Mouse (Mus musculus): ENCODE data around the gene Rnf181. TPM values are rescaled to one million over a fixed set of nuclear protein-coding genes. Genes with fewer than 3 reads are reported as not detected.

Rnf181 gene
- total RNA-seq, 2 experiments from 2014 or later: 45.6 to 51.5 TPM

DNA sequence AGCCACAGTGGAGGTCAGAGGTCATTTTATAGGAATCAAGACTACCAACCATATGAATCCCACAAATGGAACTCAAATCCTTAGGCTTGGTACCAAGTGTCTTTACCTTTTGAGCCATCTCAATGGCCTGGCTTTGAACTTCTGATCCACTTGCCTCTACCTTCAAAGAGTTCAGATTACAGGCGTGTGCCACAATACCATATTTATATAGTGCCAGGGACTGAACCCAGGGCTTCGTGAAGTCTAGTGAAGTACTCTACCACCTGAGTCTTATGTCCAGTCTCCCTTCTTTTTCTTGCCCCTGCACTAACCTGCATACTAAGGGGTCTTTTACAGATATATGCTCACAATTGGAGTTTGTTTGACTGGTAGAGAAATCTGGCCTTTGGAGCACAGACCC, 19.8 kb upstream of the Rnf181 start:
- DNase-seq: no peak
- intact Hi-C loops (cut with DNase I): no loop called here

GRCm38 (mm10) chr6:72385258-72385657, 18.5 kb upstream of the Rnf181 start:
- intact Hi-C loops (cut with DNase I): no loop called here
- DNase-seq: no peak

GRCm38 (mm10) chr6:72383952-72384351, 17.2 kb upstream of the Rnf181 start:
- intact Hi-C loops (cut with DNase I): no loop called here

GRCm38 (mm10) chr6:72383142-72383820, 16.5 kb upstream of the Rnf181 start:
- no peak for DNase-seq
- intact Hi-C loops (cut with DNase I): no loop called here

More at GRCm38 (mm10) chr6:72383952-72384351, 17.2 kb upstream of the Rnf181 start:
- DNase-seq: no peak

DNA sequence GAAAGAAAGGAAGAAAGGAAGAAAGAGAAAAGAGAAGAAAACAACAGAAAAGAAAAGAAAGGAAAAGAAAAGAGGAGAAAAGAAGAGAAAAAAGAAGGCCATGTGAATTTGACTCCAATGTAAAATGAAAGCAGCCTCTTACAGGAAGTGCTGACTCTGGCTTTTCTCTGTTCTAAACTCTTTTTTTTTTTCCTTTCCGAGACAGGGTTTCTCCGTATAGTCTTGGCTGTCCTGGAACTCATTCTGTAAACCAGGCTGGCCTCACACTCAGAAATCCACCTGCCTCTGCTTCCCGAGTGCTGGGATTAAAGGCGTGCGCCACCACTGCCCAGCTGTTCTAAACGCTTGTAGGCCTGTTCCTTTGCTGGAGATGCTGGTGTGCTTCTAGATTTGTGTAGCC, 15.7 kb upstream of the Rnf181 start:
- intact Hi-C loops (cut with DNase I): no loop called here
- DNase-seq: no peak

- intact Hi-C loops (cut with DNase I): no loop called here
- DNase-seq: peak; percentile 88
Measured at GRCm38 (mm10) chr6:72380131-72380770, 13.5 kb upstream of the Rnf181 start, which contains the start of gene Vamp5. Gene Vamp5, minus strand, starts transcription at chr6:72380468.

DNA sequence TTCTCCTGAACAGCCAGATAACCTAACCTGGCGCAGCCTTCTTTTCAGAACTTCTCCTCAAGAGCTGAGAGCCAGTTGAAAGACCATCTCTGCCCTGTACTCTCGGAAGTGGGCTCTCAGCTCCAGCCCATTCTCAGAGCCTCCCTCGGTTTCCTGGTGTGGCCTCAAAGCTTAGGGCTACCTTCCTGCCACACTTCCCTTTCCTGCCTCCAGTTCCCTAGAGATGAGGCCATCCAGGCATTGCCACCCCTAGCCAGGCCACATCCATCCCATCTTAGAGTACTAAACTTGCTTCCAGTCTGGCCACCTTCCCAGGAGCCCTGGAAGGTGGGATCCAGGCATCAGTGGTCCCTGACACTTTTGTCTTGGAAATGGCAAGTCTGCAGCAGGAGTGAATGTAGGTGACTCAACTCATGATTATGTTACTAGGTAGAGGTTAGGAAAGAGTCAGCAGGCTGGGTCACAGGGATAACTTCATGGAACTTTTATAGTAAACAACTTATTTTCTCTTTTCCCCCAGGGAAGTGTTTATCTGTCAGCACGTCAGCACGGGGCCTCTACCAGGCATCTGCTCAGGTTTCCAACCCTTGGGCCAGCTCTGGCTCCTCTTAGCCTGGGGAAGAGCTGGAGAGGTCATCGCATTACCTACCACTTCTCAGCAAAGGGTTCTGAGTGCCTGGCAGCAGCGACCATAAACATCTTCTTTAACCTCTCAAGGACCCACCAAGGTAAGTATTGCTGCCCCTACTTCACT, 12.8 kb upstream of the Rnf181 start:
- DNase-seq: peak in 1 of 2 experiments; percentile 41
- intact Hi-C loops (cut with DNase I): no loop called here

- DNase-seq: no peak
- intact Hi-C loops (cut with DNase I): no loop called here
Measured at GRCm38 (mm10) chr6:72378510-72379234, 11.9 kb upstream of the Rnf181 start.

GRCm38 (mm10) chr6:72374820-72375563, 8.2 kb upstream of the Rnf181 start:
- no peak for DNase-seq
- intact Hi-C loops (cut with DNase I): no loop called here

GRCm38 (mm10) chr6:72374206-72374605, 7.5 kb upstream of the Rnf181 start:
- no peak for DNase-seq
- intact Hi-C loops (cut with DNase I): no loop called here

DNA sequence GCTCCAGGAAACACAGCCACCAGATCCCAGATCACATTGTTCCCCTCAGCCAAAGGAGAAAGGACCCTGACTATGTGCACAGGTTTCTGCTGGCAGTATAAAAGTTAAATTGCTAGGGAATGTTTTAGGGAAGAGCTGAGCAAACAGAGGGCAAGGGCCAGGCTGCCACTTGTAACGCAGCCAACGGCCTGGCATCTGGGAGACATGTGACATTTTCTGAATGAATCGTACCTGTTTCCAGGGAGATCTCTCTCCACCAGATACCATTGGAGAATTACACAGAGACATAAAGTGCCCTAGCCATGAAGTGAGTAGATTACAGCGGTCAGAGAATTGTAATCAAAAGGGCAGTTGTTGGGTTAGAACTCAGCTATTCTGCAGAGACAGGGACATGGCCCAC, 6.4 kb upstream of the Rnf181 start:
- intact Hi-C loops (cut with DNase I): no loop called here
- peak in 1 of 2 experiments; percentile 41 for DNase-seq

GRCm38 (mm10) chr6:72371571-72371970, 4.8 kb upstream of the Rnf181 start:
- intact Hi-C loops (cut with DNase I): no loop called here
- no peak for DNase-seq

DNA sequence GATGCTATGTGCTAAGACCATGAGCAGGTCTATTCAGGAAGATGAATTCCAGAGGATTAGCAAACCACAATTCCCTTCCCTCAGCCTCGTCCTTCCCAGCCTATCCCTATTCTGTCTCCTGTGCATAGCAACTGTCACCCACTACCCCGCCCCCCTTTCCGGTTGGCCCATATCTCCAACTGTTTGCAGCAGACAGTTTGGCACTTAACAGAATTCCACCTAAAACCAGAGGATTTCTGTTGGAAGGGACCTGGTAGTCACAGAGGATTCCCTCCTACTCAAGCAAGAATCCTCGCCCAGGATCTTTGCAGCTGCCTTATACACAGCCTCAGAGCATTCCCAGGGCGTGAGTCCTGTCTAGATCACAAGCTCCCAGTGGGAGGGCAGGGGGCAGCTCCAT, 4.4 kb upstream of the Rnf181 start:
- intact Hi-C loops (cut with DNase I): no loop called here
- DNase-seq: peak; percentile 58 to 68

DNA sequence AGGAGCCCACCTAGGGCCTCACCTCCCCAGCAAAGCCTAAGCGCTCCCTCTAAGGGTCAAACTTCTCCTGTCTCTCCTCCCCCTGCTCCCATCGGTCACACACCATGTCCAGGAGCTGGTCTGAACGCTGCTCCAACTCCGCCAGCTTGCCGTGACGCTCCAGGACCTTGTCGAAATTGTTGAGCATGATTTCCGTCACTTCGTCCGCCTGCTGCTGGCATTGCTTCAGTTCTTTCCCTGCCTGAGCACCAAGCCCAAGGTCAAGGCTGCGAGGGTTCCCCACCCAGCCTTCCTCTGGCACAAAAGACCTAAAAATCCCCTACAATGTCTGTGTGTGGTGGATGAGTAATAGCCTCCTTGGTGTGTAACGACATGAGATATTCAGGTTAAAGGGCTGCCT, 3.3 kb upstream of the Rnf181 start:
- DNase-seq: peak in 1 of 2 experiments; percentile 32
- intact Hi-C loops (cut with DNase I): no loop called here

DNA sequence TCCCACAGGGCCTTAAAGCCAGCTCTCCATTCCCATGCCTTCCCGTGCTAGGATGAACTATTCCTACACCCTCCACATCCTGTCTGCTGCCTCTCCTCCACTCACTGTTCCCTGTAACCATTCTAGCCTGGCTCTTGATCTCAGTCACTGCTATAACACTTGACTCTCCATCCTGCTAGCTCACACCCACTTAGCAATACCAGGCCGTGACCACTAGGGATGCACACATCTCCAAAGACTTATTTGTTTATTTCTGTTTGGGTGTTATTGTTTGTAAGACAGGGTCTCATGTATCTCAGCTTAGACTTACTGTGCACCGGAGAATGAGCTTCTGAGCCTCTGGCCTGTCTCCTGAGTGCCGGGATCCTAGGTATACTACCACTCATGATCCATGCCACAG, 2.8 kb upstream of the Rnf181 start:
- intact Hi-C loops (cut with DNase I): no loop called here
- DNase-seq: no peak

- intact Hi-C loops (cut with DNase I): no loop called here
- no peak for DNase-seq
Measured at GRCm38 (mm10) chr6:72367460-72367974, 761 bp upstream of the Rnf181 start.

DNA sequence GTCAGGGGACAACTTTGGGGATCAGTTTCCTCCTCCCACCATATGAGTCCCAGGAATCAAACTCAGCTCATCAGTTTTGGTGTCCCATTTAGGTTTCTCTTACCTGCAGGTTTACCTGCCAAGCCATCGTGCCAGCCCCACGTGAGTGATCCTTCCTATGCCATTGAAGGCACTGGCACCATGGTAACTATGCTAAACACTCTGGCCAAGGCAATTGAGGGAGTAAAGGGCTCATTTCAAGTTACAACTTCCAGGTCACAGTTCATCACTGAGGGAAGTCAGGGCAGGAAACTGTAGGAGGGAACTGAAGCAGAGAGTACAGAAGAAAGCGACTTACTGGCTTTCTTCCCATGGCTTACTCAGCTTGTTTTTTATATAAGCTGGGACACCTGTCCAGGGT, 452 bp downstream of the Rnf181 start:
- intact Hi-C loops (cut with DNase I): no loop called here
- no peak for DNase-seq

DNA sequence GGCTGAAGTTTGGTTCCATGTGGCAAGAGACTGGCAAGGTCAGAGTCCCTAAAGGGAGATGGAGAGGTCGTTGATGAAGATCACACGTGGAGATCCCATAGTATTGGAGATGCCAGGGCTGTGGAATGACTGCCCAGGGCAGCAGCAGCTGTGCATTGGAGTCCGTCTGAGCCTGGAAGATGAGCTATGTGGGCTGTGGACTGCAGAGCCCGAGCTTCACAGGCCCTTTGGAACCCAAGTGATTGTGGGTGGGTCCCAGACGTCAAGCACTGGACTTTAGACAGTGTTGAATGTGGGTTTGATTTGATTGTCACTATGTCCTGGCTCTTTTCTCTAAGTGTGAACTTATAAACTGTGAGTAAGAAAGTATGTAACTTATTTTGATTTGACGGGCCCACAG, 1.8 kb downstream of the Rnf181 start:
- intact Hi-C loops (cut with DNase I): loop anchor here (5.0 kb wide), 1 partner anchor 42 kb away; no protein-coding TSS in a partner anchor
- DNase-seq: no peak

- intact Hi-C loops (cut with DNase I): loop anchor here (5.0 kb wide), 1 partner anchor 43 kb away; no protein-coding TSS in a partner anchor
- no peak for DNase-seq
Measured at GRCm38 (mm10) chr6:72364009-72364408, 2.7 kb downstream of the Rnf181 start.

All from heart, postnatal 10 days (tissue).